Mouse (Mus musculus) stomach, embryonic 14.5 days (tissue): ENCODE measurements around the gene Mipol1. TPM values are rescaled to one million over a fixed set of nuclear protein-coding genes. Genes with fewer than 3 reads are reported as not detected.
A peak's percentile ranks its signal among the peaks of the same experiment; 100 is the strongest.

Experiments
- ATAC-seq: fragments of 200-750 bp; cut with Nextera tagmentation; 2 replicates; pipeline ENCODE4 v1.8.0; 2017; ENCODE audit warnings: low read depth, moderate TSS enrichment; ENCODE audit not compliant: insufficient number of reproducible peaks, insufficient read depth, low FRiP score
- H3K27ac ChIP-seq: fragments of 300-500 bp; sonication (generic); 2 replicates; pipeline ENCODE4 v1.5.1; 2014; ENCODE audit warnings: mild to moderate bottlenecking, low read length, moderate library complexity, mixed read lengths
- H3K27me3 ChIP-seq: fragments of 300-500 bp; sonication (generic); 2 replicates; pipeline ENCODE4 v1.6.1; 2014; ENCODE audit warnings: low read length, control low read depth, mixed read lengths; ENCODE audit not compliant: control insufficient read depth, insufficient read depth
- H3K36me3 ChIP-seq: fragments of 300-500 bp; sonication (generic); 2 replicates; pipeline ENCODE4 v1.6.1; 2014; ENCODE audit warnings: mild to moderate bottlenecking, control low read depth, low read length, moderate library complexity, mixed read lengths; ENCODE audit not compliant: control insufficient read depth, insufficient read depth
- H3K4me1 ChIP-seq: fragments of 300-500 bp; sonication (generic); 2 replicates; pipeline ENCODE4 v1.6.1; 2014; ENCODE audit warnings: low read length, control low read depth, mixed read lengths; ENCODE audit not compliant: control insufficient read depth, insufficient read depth
- H3K4me2 ChIP-seq: fragments of 300-500 bp; sonication (generic); replicated peaks from 2 replicates; pipeline ENCODE4 v1.6.1; 2014; ENCODE audit warnings: low read depth, low read length, control low read depth
- H3K4me3 ChIP-seq: fragments of 300-500 bp; sonication (generic); 2 replicates; pipeline ENCODE4 v1.5.1; 2014; ENCODE audit warnings: low read depth, low read length, control low read depth
- H3K9ac ChIP-seq: fragments of 300-500 bp; sonication (generic); replicated peaks from 2 replicates; pipeline ENCODE4 v1.6.1; 2014; ENCODE audit warnings: low read depth, mild to moderate bottlenecking, control low read depth, low read length, moderate library complexity, mixed read lengths
- H3K9me3 ChIP-seq: fragments of 300-500 bp; sonication (generic); 2 replicates; pipeline ENCODE4 v1.6.1; 2016; ENCODE audit warnings: low read depth, low read length, control low read depth; ENCODE audit not compliant: control insufficient read depth
- WGBS: fragments of 180-500 bp; shearing (Covaris S2); extraction: QIAGEN DNeasy Blood & Tissue Kit; methylation state at CpG from one replicate; pipeline ENCODE4 v1.1.7; 2014; 5-methylcytosine and 5-hydroxymethylcytosine counted together
- polyA plus RNA-seq: library from polyadenylated mRNA; unstranded; fragments of >200 nt; fragmentation: Nextera tagmentation; extraction: Ambion mirVana; gene quantifications from 2 replicates; pipeline ENCODE4 v1.2.1, GENCODE M21; 2014

Gene Mipol1
- polyA plus RNA-seq, 1 experiment from 2014 or later = 13.5 TPM

- no peak overlapping the region for H3K4me3 ChIP-seq
- H3K9ac ChIP-seq = no peak overlapping the region
- H3K4me1 ChIP-seq = no peaks in the 10 kb centered on the region
- H3K27ac ChIP-seq = no peak overlapping the region
- 28% methylated on average over 9 of the region's 9 CpGs for WGBS
- no peaks in the 10 kb centered on the region for H3K9me3 ChIP-seq
- H3K36me3 ChIP-seq = no peaks in the 10 kb centered on the region
- H3K4me2 ChIP-seq = no peak overlapping the region
- peaks cover 19% of the 10 kb centered on the region for H3K27me3 ChIP-seq
- no peak for ATAC-seq
Observed at GRCm38 (mm10) chr12:57530474-57530873, 300.2 kb downstream of the Mipol1 start.

DNA sequence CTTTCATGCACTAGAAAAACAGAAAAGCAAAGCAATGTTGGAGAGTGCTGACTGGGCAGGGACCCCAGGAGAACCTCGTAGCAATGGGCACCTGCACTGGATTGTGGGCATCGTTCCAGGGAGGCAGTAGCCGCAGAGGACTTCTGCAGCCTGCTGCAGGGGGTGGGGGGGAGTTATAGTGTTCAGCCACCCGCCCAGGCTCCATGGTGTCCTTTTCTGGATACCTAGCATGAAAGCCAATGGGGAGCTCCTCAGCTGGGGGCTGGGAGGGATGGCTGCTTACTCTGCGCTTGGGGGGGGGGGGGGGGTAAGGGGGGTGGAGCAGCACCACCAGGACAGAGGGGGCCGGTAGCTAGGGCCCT, 304.3 kb downstream of the Mipol1 start:
- Histone ChIP-seq H3K4me3 (no peak overlapping the region), H3K36me3 (no peaks in the 10 kb centered on the region), H3K4me1 (no peaks in the 10 kb centered on the region; the same call in 1 of the 2 replicates), H3K4me2 (no peak overlapping the region), H3K27ac (peak overlapping the region; percentile 91; the same call in 1 of the 2 replicates), H3K9me3 (no peaks in the 10 kb centered on the region), H3K27me3 (peaks cover 25% of the 10 kb centered on the region), H3K9ac (no peak overlapping the region)
- WGBS = 2% methylated on average over 6 of the region's 6 CpGs
- no peak for ATAC-seq

DNA sequence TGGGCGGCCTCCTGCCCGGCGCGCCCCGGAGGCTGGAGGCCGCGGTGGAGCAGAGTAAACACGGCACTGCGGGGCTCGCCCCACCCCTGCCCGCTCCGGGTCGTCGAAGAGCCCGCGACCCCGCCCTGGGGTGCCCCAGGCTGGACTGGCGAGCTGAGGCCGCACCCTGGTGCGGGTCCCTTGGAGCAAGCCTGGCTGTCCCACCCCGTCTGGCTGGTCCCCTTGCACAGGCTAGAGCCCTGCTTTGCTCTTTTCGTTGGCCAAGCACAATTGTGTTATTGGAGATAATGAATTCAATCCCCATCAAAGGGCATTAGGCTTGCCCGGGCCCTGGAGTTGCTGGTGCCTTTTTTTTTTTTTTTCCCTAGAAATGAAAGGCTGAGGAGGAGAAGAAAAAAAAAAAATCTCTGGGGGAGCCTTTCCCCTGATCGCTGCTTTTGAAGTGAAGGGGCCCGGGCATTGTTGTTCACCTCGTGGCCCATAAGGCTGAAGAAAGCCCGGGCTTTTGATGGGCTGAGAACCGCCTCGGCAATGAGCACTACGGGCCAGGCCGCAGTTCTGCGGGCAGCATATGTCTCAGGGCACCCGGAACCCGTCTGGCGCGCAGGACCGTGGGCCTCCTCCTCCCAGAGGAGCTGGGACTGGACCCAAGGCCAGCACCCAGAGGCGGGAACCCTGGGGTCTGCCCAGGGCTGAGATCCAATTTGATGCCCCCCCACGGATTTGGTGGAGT, 304.8 kb downstream of the Mipol1 start:
- peak overlapping the region; percentile 17; the same call in 1 of the 2 replicates for H3K4me2 ChIP-seq
- no peak overlapping the region for H3K4me3 ChIP-seq
- H3K9ac ChIP-seq = 0 out of 2 replicates have a peak overlapping the region, but pooled peaks have one; percentile 15
- H3K36me3 ChIP-seq = no peaks in the 10 kb centered on the region
- H3K4me1 ChIP-seq = no peaks in the 10 kb centered on the region; the same call in 1 of the 2 replicates
- ATAC-seq = peak; percentile 92
- peak overlapping the region; percentile 91 for H3K27ac ChIP-seq
- no peaks in the 10 kb centered on the region for H3K9me3 ChIP-seq
- peaks cover 25% of the 10 kb centered on the region for H3K27me3 ChIP-seq
- 3% methylated on average over 38 of the region's 39 CpGs for WGBS

GRCm38 (mm10) chr12:57536056-57536908, 306.1 kb downstream of the Mipol1 start:
- Histone ChIP-seq H3K27ac (peak overlapping the region; percentile 91), H3K4me2 (peak overlapping the region; percentile 26; the same call in 1 of the 2 replicates), H3K4me3 (no peak overlapping the region), H3K4me1 (no peaks in the 10 kb centered on the region; the same call in 1 of the 2 replicates), H3K36me3 (no peaks in the 10 kb centered on the region), H3K9me3 (no peaks in the 10 kb centered on the region), H3K27me3 (peaks cover 30% of the 10 kb centered on the region), H3K9ac (0 out of 2 replicates have a peak overlapping the region, but pooled peaks have one; percentile 26)
- 2% methylated on average over 25 of the region's 25 CpGs for WGBS
- ATAC-seq = no peak; the same call in 1 of the 2 replicates

GRCm38 (mm10) chr12:57536909-57537670, 306.9 kb downstream of the Mipol1 start:
- Histone ChIP-seq H3K27me3 (peaks cover 34% of the 10 kb centered on the region), H3K4me3 (no peak overlapping the region), H3K36me3 (no peaks in the 10 kb centered on the region), H3K9ac (0 out of 2 replicates have a peak overlapping the region, but pooled peaks have one; percentile 26), H3K4me1 (no peaks in the 10 kb centered on the region; the same call in 1 of the 2 replicates), H3K4me2 (peak overlapping the region; percentile 26; the same call in 1 of the 2 replicates), H3K27ac (peak overlapping the region; percentile 91), H3K9me3 (no peaks in the 10 kb centered on the region)
- WGBS = 5% methylated on average over 11 of the region's 11 CpGs
- ATAC-seq = no peak

- peak overlapping the region; percentile 80; the same call in 1 of the 2 replicates for H3K27ac ChIP-seq
- under 1% methylated on average over 21 of the region's 21 CpGs for WGBS
Observed at GRCm38 (mm10) chr12:57537791-57538587, 307.8 kb downstream of the Mipol1 start.

DNA sequence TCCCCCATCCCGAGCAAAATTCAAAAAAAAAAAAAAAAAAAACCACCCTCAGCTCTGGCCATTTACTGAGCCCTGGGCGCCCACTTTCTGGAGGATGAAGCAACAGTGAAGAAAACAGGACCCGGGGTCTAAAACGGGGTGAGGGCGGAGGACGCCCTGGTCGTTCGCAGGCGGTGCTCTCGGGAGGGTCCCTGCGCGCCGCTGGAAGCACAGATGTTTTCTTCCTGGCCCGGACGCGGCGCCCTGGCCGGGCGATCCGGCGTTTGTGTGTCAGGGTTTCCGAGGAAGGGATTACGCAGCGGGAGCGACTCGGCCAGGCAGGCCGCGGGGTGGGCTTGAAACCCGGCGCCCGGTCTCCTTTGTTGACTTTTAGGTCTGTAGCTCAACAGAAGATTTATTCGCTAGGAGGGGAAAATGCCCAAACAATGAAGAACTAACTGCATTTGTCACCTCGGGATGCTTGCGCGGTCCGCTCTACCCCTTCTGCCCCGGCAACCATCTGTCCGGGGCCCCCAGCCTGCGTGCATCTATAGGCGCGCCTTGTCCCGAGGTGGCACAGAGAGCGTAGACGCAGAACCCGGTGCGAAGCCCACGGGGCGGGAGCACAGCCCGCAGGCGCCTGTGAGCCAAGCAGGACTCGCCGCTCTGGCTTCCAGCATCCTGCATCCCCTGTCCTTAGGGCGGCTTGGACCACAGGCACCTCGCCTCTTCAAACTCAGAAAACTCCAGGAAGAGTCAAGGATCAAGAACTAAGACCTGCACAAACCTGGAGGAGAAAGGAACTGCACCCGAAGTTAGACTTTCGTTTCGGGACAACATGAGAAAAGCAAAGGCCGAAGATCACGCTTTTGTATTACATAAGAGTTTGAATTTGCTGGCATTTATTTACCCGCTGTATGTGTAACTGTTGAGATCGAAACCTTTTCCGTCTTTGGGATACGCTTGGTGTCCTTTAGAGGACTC, 308.6 kb downstream of the Mipol1 start:
- Histone ChIP-seq H3K4me1 (no peaks in the 10 kb centered on the region; the same call in 1 of the 2 replicates), H3K4me3 (peak overlapping the region; percentile 34), H3K36me3 (no peaks in the 10 kb centered on the region), H3K27me3 (peaks cover 46% of the 10 kb centered on the region), H3K9me3 (no peaks in the 10 kb centered on the region), H3K9ac (peak overlapping the region; percentile 68), H3K4me2 (peak overlapping the region; percentile 46), H3K27ac (peak overlapping the region; percentile 80)
- WGBS = under 1% methylated on average over 62 of the region's 63 CpGs
- ATAC-seq = no peak

More at GRCm38 (mm10) chr12:57537791-57538587, 307.8 kb downstream of the Mipol1 start:
- Histone ChIP-seq H3K4me2 (peak overlapping the region; percentile 46), H3K9me3 (no peaks in the 10 kb centered on the region), H3K4me3 (peak overlapping the region; percentile 34), H3K4me1 (no peaks in the 10 kb centered on the region; the same call in 1 of the 2 replicates), H3K36me3 (no peaks in the 10 kb centered on the region), H3K27me3 (peaks cover 40% of the 10 kb centered on the region), H3K9ac (0 out of 2 replicates have a peak overlapping the region, but pooled peaks have one; percentile 21)
- ATAC-seq = no peak
